Mouse (Mus musculus) hindbrain, embryonic 13.5 days (tissue): ENCODE measurements around the gene Zfp358. TPM values are rescaled to one million over a fixed set of nuclear protein-coding genes. Genes with fewer than 3 reads are reported as not detected.

Experiments
- ATAC-seq: fragments of 200-750 bp; cut with Nextera tagmentation; 2 replicates; pipeline ENCODE4 v1.8.0; 2017; ENCODE audit warnings: moderate TSS enrichment; ENCODE audit not compliant: low FRiP score
- H3K27ac ChIP-seq: fragments of 300-500 bp; sonication (generic); 2 replicates; pipeline ENCODE4 v1.5.1; 2015; ENCODE audit warnings: inconsistent platforms, mild to moderate bottlenecking, moderate library complexity
- H3K27me3 ChIP-seq: fragments of 300-500 bp; sonication (generic); 2 replicates; pipeline ENCODE4 v1.6.1; 2015; ENCODE audit warnings: mild to moderate bottlenecking, inconsistent platforms
- H3K36me3 ChIP-seq: fragments of 300-500 bp; sonication (generic); 2 replicates; pipeline ENCODE4 v1.6.1; 2015; ENCODE audit warnings: mild to moderate bottlenecking, inconsistent platforms
- H3K4me1 ChIP-seq: fragments of 300-500 bp; sonication (generic); replicated peaks from 2 replicates; pipeline ENCODE4 v1.6.1; 2015; ENCODE audit warnings: inconsistent platforms
- H3K4me2 ChIP-seq: fragments of 300-500 bp; sonication (generic); 2 replicates; pipeline ENCODE4 v1.6.1; 2015; ENCODE audit warnings: inconsistent platforms, mild to moderate bottlenecking, moderate library complexity
- H3K4me3 ChIP-seq: fragments of 300-500 bp; sonication (generic); 2 replicates; pipeline ENCODE4 v1.5.1; 2015; ENCODE audit warnings: mild to moderate bottlenecking, inconsistent platforms
- H3K9ac ChIP-seq: fragments of 300-500 bp; sonication (generic); 2 replicates; pipeline ENCODE4 v1.6.1; 2015; ENCODE audit warnings: mild to moderate bottlenecking, inconsistent platforms
- H3K9me3 ChIP-seq: fragments of 300-500 bp; sonication (generic); 2 replicates; pipeline ENCODE4 v1.6.1; 2016; ENCODE audit warnings: inconsistent platforms
- WGBS: fragments of 180-500 bp; shearing (Covaris S2); methylation state at CpG from one replicate; pipeline ENCODE4 v1.1.7; 2015; 5-methylcytosine and 5-hydroxymethylcytosine counted together
- polyA plus RNA-seq: library from polyadenylated mRNA; unstranded; fragments of >200 nt; fragmentation: Nextera tagmentation; extraction: Ambion mirVana; gene quantifications from 2 replicates; pipeline ENCODE4 v1.2.1, GENCODE M21; 2015

The Zfp358 gene
- 77.4 and 79.9 TPM in 2 replicates for polyA plus RNA-seq

DNA sequence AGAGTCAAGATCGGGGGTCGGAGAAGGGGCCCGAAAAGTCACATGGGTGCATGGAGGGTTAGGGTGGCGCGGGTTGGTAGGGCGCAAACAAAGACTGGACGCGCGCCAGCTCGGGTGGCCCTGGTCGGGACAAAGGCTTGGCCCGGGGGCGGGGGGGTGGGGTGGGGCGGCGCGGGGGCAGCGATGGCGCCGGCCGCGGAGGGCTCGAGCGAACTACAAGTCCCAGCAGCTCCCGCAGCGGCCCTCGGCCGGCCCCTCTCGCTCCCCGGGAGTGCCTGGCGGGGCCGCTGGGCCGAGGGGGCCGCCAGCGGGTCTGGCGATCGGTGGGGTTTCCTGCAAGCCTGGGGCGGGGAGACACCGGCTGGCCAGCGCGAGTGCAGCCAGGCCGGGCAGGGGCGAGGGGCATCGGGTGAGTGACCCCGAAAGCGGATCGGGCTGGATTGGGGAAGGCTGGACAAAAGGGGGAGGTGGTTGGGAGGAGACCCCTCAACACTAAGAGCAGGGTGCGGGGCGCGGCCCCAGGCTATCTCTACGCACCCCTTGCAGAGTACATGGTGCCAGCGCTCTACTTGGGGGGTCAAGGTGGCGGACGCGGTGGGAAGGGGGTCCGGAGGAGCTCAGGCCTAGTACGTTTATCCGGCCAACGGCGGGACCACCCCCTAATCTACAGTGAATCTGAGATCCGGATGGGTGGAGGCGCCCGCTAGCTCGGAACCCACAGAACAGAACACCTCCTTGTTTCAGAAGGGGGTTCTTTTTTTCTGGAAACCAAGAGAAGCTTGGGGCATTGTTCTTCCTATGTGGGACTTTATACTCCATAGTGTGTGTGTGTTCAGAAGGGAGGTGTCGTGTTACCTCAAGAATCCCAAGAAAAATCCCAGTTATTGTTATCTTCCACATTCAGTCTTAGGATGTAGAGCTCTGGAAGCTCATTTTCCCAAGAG is at the start of gene Zfp358:
Gene Zfp358, plus strand, starts transcription at position 238 of the 944 bp plus-strand sequence.
- Histone ChIP-seq H3K4me2 (peak within 1 kb of the TSS; percentile 84), H3K27me3 (no peaks in the 10 kb centered on the region), H3K4me3 (peak within 1 kb of the TSS; percentile 84), H3K9ac (peak within 1 kb of the TSS; percentile 99), H3K4me1 (peaks cover 39% of the 10 kb centered on the region), H3K36me3 (peaks cover 34% of the 10 kb centered on the region), H3K27ac (peak within 1 kb of the TSS; percentile 92), H3K9me3 (peaks cover 7% of the 10 kb centered on the region; the same call in 1 of the 2 replicates)
- 1% methylated on average over 56 of the region's 64 CpGs for WGBS
- ATAC-seq: peak; percentile 89

- 86% methylated on average over 2 of the region's 2 CpGs for WGBS
- H3K9me3 ChIP-seq: no peaks in the 10 kb centered on the region
- H3K4me1 ChIP-seq: no peaks in the 10 kb centered on the region
- no peak overlapping the region for H3K9ac ChIP-seq
- no peaks in the 10 kb centered on the region for H3K27me3 ChIP-seq
- H3K36me3 ChIP-seq: peaks cover 89% of the 10 kb centered on the region
- H3K4me3 ChIP-seq: no peak overlapping the region
- H3K27ac ChIP-seq: no peak overlapping the region
- ATAC-seq: no peak
- H3K4me2 ChIP-seq: no peak overlapping the region
Observed at GRCm38 (mm10) chr8:3449226-3449625, 43.7 kb upstream of the Zfp358 start.

DNA sequence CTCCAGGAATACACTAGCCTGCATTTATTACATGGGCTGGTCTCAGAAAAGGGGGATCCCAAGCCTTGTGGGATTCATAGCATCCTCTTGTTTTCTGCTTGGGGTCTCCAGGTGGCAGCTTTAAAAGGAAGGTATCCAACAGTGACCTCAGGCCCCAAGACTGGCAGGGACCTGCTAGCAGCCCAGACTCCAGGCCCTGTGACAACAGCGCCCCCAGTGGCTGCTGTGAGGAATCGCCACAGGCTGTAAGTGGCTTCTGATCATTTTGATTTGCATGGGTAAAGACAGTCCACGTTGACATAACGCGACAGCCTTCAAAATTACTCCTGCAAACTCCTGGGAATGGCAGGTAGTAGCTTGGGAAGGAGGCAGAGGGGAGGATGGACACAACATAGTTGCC is 42.3 kb upstream of the Zfp358 start:
- Histone ChIP-seq H3K4me1 (no peaks in the 10 kb centered on the region), H3K4me3 (no peak overlapping the region), H3K4me2 (no peak overlapping the region), H3K27me3 (no peaks in the 10 kb centered on the region), H3K9me3 (no peaks in the 10 kb centered on the region), H3K27ac (no peak overlapping the region), H3K9ac (no peak overlapping the region), H3K36me3 (peaks cover 93% of the 10 kb centered on the region)
- WGBS: 29% methylated on average over 5 of the region's 5 CpGs
- peak; percentile 40; the same call in 1 of the 2 replicates for ATAC-seq

DNA sequence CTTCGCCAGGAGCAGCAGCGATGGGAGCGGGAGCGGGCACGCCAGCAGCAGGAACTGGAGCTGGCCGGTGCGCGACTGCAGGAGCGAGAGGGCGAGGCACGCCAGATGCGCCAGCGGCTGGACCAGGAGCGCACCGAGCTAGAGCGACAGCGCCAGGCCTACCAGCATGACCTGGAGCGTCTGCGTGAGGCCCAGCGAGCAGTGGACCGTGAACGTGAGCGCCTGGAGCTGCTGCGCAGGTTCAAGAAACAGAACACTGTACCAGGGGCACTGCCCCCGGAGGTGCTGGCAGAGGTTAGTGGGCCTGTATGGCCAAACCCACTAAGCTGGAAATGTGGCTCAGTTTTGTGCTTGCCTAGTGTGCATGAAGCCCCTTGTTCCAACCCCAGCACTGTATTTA is 40.9 kb upstream of the Zfp358 start:
- WGBS: 97% methylated on average over 25 of the region's 25 CpGs
- H3K36me3 ChIP-seq: peaks cover 94% of the 10 kb centered on the region

GRCm38 (mm10) chr8:3463248-3463647 is 29.7 kb upstream of the Zfp358 start:
- Histone ChIP-seq H3K27ac (no peak overlapping the region), H3K4me1 (peaks cover 8% of the 10 kb centered on the region; the same call in 1 of the 2 replicates), H3K4me2 (no peak overlapping the region), H3K36me3 (peaks cover 15% of the 10 kb centered on the region), H3K27me3 (no peaks in the 10 kb centered on the region), H3K9me3 (no peaks in the 10 kb centered on the region), H3K9ac (no peak overlapping the region), H3K4me3 (no peak overlapping the region)
- ATAC-seq: no peak
- 90% methylated on average over 2 of the region's 2 CpGs for WGBS

More for the DNA sequence above, 40.9 kb upstream of the Zfp358 start:
- Histone ChIP-seq H3K4me2 (no peak overlapping the region), H3K27me3 (no peaks in the 10 kb centered on the region), H3K4me3 (no peak overlapping the region), H3K4me1 (no peaks in the 10 kb centered on the region), H3K9ac (no peak overlapping the region), H3K27ac (no peak overlapping the region), H3K9me3 (no peaks in the 10 kb centered on the region)
- no peak for ATAC-seq

DNA sequence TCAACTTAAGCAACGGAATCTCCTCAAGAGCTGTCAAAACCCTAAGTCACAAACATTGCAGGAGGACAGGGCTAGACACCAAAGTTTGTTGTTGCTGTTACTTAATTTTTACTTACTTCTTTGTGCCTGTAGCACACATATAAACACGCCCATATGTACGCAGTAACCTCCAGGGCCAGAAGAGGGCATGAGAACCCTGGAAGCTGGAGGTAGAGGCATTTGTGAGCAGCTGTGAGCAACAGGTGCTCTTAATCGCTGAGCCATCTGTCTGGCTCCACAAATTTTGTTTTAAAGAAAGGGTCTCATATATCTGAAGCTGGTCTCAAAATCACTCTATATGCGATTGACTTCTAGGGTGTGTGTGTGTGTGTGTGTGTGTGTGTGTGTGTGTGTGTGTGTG is 28.6 kb upstream of the Zfp358 start:
- Histone ChIP-seq H3K27ac (no peak overlapping the region), H3K36me3 (peaks cover 5% of the 10 kb centered on the region), H3K9me3 (no peaks in the 10 kb centered on the region), H3K4me2 (no peak overlapping the region), H3K4me1 (peaks cover 10% of the 10 kb centered on the region; the same call in 1 of the 2 replicates), H3K9ac (no peak overlapping the region), H3K4me3 (no peak overlapping the region), H3K27me3 (no peaks in the 10 kb centered on the region)
- no peak for ATAC-seq
- 56% methylated on average over 5 of the region's 5 CpGs for WGBS

DNA sequence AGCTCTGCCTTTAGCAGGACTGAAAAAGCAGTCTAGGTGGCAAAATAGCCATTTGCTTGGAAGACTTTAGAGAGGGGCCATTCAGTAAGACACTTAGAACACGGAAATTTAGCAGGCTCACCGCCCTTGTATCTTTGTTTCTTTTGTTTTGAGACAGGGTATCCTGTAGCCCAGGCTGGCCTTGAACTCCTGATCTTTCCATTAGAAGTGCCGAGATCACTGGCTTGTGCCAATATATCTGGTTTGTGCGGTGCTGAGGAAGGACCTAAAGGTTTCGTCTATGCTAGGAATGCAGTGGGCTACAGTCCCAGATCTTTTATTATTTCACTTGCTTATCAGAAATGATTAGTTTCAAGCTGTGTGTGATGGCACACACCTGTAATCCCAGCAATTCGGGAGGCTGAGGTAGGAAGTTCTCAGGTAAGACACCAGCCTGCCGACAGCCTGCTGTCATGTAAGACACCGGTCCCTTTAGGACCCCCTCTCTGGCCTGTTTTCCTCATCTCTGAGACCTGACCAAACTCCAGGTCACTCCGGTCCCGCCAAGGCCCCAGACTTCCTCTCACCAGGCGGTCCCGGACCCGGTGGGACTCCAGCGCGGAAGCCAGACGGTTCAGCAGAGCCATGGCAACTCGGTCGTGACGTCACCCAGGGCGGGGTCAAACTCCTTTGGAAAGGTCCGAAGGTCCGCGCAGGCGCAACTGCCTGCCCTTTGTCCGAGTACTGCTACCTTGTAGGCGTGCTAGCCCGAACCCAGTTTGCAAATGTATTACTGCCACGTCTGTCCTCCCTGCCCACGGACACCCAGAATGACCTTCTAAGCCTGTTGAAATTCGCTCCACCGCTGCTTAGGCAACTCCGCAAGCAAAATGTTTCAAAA is 25.7 kb upstream of the Zfp358 start, which contains the start of gene Pex11g:
Gene Pex11g, minus strand, starts transcription at position 675 of the 880 bp plus-strand sequence.
- Histone ChIP-seq H3K27ac (peak within 1 kb of the TSS; percentile 84), H3K4me3 (peak within 1 kb of the TSS; percentile 46), H3K4me2 (peak within 1 kb of the TSS; percentile 61), H3K27me3 (no peaks in the 10 kb centered on the region), H3K4me1 (peaks cover 10% of the 10 kb centered on the region; the same call in 1 of the 2 replicates), H3K9ac (peak within 1 kb of the TSS; percentile 73), H3K9me3 (no peaks in the 10 kb centered on the region), H3K36me3 (no peaks in the 10 kb centered on the region)
- WGBS: 9% methylated on average over 32 of the region's 32 CpGs
- peak; percentile 95 for ATAC-seq

- no peak; the same call in 1 of the 2 replicates for ATAC-seq
- Histone ChIP-seq H3K4me2 (peak overlapping the region; percentile 61), H3K4me3 (peak overlapping the region; percentile 46), H3K9ac (peak overlapping the region; percentile 73), H3K36me3 (no peaks in the 10 kb centered on the region), H3K9me3 (no peaks in the 10 kb centered on the region), H3K27ac (peak overlapping the region; percentile 84), H3K4me1 (peaks cover 10% of the 10 kb centered on the region; the same call in 1 of the 2 replicates), H3K27me3 (no peaks in the 10 kb centered on the region)
- whole genome bisulfite sequencing: 55% methylated on average over 9 of the region's 9 CpGs
Observed at GRCm38 (mm10) chr8:3467886-3468545, 24.9 kb upstream of the Zfp358 start.

DNA sequence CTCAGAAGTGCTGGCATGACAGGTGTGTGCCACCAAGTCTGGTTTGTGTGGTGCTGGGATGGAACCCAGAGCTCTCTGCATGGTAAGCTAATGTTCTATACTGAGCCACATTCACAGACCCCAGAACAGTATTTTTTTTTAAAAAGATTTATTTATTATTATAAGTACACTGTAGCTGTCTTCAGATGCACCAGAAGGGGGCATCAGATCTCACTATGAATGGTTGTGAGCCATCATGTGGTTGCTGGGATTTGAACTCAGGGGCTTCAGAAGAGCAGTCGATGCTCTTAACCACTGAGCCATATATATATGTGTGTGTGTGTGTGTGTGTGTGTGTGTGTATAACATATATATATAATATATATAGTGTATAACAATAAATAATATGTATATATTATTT is 24.1 kb upstream of the Zfp358 start:
- ATAC-seq: no peak
- Histone ChIP-seq H3K4me2 (no peak overlapping the region), H3K4me1 (peaks cover 10% of the 10 kb centered on the region; the same call in 1 of the 2 replicates), H3K27me3 (no peaks in the 10 kb centered on the region), H3K4me3 (no peak overlapping the region), H3K36me3 (no peaks in the 10 kb centered on the region), H3K27ac (no peak overlapping the region), H3K9ac (no peak overlapping the region), H3K9me3 (no peaks in the 10 kb centered on the region)
- 100% methylated on average over 1 of the region's 1 CpGs for WGBS

DNA sequence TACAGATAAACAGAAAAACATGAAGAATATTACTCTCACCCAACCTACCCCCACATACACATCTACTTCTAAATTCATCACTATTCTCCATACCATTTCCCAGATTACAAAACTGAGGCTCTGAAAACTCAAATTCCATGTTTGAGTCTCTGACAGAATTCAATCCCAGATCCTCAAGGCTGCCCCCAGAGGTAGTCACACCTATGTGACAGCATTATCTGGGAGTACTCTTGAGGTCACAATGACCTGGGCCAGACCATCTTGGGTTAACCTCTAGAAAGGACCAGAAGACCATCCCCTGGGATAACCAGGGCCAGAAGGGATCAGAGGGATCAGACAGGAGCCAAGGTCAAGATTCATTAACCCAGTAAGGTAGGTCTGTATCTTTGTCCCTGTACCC is 22.4 kb upstream of the Zfp358 start, which contains the start of gene Tex45:
Gene Tex45, plus strand, starts transcription at position 301 of the 400 bp plus-strand sequence.
- Histone ChIP-seq H3K4me1 (peaks cover 10% of the 10 kb centered on the region; the same call in 1 of the 2 replicates), H3K4me2 (no peak within 1 kb of the TSS), H3K27me3 (0 out of 2 replicates have a peak, but pooled peaks cover 4% of the 10 kb centered on the region), H3K4me3 (no peak within 1 kb of the TSS), H3K36me3 (no peaks in the 10 kb centered on the region), H3K9ac (no peak within 1 kb of the TSS), H3K27ac (no peak within 1 kb of the TSS), H3K9me3 (no peaks in the 10 kb centered on the region)
- no peak for ATAC-seq

GRCm38 (mm10) chr8:3475715-3476429 is 17.1 kb upstream of the Zfp358 start:
- H3K9me3 ChIP-seq: no peaks in the 10 kb centered on the region
- H3K4me1 ChIP-seq: peaks cover 7% of the 10 kb centered on the region
- peak overlapping the region; percentile 66 for H3K9ac ChIP-seq
- peak overlapping the region; percentile 57 for H3K4me2 ChIP-seq
- no peak overlapping the region for H3K27ac ChIP-seq
- H3K27me3 ChIP-seq: 0 out of 2 replicates have a peak, but pooled peaks cover 8% of the 10 kb centered on the region
- no peaks in the 10 kb centered on the region for H3K36me3 ChIP-seq
- 33% methylated on average over 37 of the region's 37 CpGs for WGBS
- ATAC-seq: peak; percentile 63
- H3K4me3 ChIP-seq: peak overlapping the region; percentile 35
